Mouse (Mus musculus) CH12.LX (cell line): ENCODE measurements around the gene Dnajb5.

ENCODE experiments used
- BHLHE40 ChIP-seq: IDR thresholded peaks from 2 replicates; pipeline ENCODE4 v1.6.1; 2011; ENCODE audit warnings: mild to moderate bottlenecking, low read depth, low read length, improper control_type of control experiment
- EP300 ChIP-seq: IDR thresholded peaks from 2 replicates; pipeline ENCODE4 v1.6.1; 2011; ENCODE audit warnings: low read length, improper control_type of control experiment
- PAX5 ChIP-seq: IDR thresholded peaks from 2 replicates; pipeline ENCODE4 v1.6.1; 2012; ENCODE audit warnings: low read length, inconsistent platforms, mixed read lengths
- POLR2A ChIP-seq: IDR thresholded peaks from 2 replicates; pipeline ENCODE4 v1.6.1; 2011; ENCODE audit warnings: low read depth, mild to moderate bottlenecking, improper control_type of control experiment, low read length
- SMC3 ChIP-seq: IDR thresholded peaks from 2 replicates; pipeline ENCODE4 v1.6.1; 2011; ENCODE audit warnings: low read depth, low read length, improper control_type of control experiment
- TBP ChIP-seq: conservative IDR thresholded peaks from 2 replicates; pipeline ENCODE4 v1.6.1; 2011; ENCODE audit warnings: low read depth, low read length, improper control_type of control experiment
- USF1 ChIP-seq: IDR thresholded peaks from 2 replicates; pipeline ENCODE4 v1.6.1; 2014; ENCODE audit warnings: low read depth, mild to moderate bottlenecking, inconsistent platforms, low read length, improper control_type of control experiment
- ZKSCAN1 ChIP-seq: IDR thresholded peaks from 2 replicates; pipeline ENCODE4 v1.6.1; 2012; ENCODE audit warnings: low read depth, inconsistent platforms, low read length, improper control_type of control experiment, borderline replicate concordance

GRCm38 (mm10) chr4:42920726-42921125 lies 28.9 kb upstream of the Dnajb5 start:
- TF ChIP-seq EP300, result no peak
- no peak for TF ChIP-seq BHLHE40
- no peak for TF ChIP-seq ZKSCAN1
- no peak for TF ChIP-seq PAX5
- TF ChIP-seq SMC3, result no peak
- TF ChIP-seq POLR2A, result no peak
- no peak for TF ChIP-seq TBP
- TF ChIP-seq USF1, result no peak
